Mouse (Mus musculus) heart, postnatal 25 days (tissue): ENCODE data around the gene Slc29a4. TPM values are rescaled to one million over a fixed set of nuclear protein-coding genes. Genes with fewer than 3 reads are reported as not detected.

Experiments used
- DNase-seq: peaks from one replicate; pipeline ENCODE4 v3.0.0; 2022; ENCODE audit warnings: low spot score
- intact Hi-C: fragments of 180-260 bp; cut with DNase I; formaldehyde crosslinking; loops from one replicate; pipeline ENCODE4 v1.15.1; 2025
- total RNA-seq, 2 experiments: library from RNA; stranded (reverse); gene quantifications; 2 replicates each; pipeline ENCODE4 v1.2.3; 2021

The Slc29a4 gene
- total RNA-seq, 2 experiments from 2014 or later = 0.34 to 0.65 TPM

DNA sequence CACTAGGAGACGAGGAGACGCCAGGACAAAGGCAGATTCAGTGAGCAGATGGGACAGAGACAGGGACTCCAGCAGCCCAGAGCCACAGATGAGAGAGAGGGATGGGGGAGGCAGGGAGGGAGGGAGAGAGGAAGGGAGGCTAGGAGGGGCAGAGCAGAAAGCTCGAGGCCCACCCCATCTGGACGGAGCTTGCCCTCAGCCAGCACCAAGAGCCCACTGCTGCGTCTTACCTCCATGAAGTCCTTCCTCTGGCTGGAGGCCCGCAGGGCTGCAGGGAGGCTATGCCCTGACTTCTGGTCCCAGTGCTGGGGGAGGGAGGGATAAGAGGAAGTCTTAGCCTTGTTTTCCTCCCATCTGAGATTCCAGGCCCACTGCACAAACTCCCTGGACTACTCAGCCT, 34.4 kb downstream of the Slc29a4 start:
- DNase-seq = no peak

DNA sequence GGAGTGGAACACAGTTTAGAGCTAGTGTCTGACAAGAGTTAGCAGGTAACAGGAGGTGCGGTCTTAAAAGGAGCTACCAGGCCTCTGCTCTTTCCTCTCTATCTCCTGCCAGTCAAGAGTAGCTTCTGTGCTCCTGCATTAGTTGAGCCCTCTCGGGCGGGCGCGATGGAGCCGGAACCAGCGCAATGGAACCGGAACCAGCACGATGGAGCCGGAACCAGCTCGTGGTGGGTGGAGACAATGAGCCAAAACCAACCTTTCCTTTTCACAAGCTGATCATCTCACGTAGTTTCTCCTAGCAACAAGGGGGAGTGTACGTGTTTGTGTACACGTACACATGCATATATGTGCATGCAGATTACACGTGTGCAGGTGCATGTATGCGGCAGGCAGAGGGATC, 36.0 kb downstream of the Slc29a4 start:
- DNase-seq = no peak
- intact Hi-C loops = no loop called here

More for the DNA sequence above, 34.4 kb downstream of the Slc29a4 start:
- intact Hi-C loops = no loop called here

DNA sequence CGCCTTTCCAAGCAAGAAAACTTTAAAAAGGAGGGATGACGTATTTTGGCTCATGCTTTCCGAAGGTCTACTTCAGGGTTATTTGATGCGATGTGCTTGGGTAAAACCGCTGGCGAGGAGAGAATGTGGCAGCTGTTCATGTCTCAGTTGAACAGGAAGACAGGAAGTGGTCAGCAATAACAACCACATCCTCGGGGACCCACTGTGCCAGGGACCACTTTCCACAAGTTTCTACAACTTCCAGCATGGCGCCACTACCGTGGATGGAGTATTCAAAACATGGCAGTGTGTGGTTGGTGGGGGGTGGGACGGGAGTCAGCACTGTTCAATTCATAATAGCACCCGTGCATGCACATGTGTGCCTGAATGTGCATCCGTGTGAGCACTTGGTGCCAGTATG, 38.0 kb downstream of the Slc29a4 start:
- no peak for DNase-seq
- intact Hi-C loops = no loop called here

DNA sequence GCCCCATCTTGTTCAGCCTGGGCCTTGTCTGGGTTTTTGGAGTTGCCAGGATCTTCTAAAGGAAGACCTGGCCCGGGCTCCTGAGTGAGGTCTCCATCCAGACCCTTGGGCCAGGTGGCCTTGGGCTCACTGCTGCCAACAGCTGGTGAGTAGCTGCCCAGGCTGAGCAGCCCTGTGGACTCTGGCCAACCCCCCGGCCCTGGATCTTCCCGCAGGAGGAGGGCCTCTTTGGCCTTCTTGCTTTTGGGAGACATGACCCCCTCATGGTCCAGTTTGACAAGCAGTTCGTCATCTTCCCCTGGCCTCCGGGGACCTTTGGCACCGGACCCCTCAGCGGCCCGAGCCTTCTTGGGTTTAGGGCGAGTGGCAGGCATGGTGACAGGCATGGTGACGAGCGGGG, 39.6 kb downstream of the Slc29a4 start:
- DNase-seq = no peak
- intact Hi-C loops = no loop called here

DNA sequence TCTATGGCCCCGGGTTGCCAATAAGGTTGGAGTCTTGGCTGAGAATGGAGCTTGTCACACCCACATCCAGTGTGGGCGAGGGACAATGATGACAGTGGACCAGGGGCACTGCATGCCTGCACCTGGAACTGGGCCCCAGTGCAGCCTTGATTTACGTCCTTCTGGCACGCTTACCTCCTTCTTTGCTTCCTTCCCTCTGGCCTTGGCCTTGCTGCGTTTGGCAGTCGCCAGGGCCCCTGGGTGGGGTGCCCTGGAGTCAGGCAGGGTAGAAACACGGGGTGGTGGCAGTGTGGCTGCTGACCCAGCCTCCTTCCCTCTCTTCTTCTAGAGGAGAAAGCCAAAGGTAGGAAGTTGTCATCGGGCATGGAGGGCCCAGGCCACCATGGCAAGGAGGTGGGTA, 47.6 kb downstream of the Slc29a4 start:
- intact Hi-C loops = no loop called here
- no peak for DNase-seq

DNA sequence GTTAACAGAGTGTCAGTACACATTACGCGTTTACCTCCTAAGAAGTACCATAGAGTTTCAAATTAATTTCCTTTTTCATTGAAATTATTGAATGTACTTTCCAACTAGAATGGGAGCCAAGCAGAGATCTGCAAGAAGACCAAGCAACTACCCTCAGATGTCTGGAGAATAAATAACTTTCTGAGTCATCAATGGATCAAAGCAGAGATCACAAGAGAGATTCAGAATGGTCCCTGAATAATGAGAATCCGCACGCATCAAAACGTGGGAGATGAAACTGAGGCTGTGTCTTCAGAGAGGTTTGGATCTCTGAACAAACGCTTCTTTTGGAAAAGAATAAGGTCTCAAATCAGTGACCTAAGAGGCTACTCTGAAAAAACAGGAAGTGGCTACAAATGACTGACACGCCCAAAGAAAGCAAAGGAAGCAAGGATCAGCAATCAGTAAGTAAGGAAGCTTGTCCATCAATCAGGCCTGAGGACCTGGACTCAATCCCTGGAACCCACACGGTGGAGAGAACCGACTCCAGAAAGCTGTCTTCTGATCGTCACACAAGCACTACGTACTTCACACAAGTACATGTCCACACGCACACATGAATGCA, 54.8 kb downstream of the Slc29a4 start:
- intact Hi-C loops = no loop called here
- DNase-seq = no peak

DNA sequence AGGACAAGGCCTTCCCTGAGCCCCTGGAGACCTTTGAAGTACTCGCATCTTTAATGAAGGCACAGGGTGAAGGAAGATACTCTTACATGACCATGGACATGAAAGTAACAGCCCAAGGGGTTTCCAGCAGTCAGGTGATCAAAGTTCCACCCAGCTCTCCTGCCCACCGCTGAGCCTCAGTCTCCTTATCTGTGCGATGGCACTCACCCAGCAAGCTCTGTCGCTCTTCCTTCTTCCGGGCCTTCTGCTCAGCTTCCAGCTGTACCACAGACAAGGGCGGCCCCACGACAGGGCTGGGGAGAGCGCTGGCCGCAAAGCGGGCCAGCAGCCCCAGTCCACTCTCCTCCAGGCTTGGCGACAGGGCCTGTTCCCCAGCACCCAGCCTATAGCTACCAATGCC, 57.9 kb downstream of the Slc29a4 start:
- intact Hi-C loops = no loop called here
- DNase-seq = no peak

DNA sequence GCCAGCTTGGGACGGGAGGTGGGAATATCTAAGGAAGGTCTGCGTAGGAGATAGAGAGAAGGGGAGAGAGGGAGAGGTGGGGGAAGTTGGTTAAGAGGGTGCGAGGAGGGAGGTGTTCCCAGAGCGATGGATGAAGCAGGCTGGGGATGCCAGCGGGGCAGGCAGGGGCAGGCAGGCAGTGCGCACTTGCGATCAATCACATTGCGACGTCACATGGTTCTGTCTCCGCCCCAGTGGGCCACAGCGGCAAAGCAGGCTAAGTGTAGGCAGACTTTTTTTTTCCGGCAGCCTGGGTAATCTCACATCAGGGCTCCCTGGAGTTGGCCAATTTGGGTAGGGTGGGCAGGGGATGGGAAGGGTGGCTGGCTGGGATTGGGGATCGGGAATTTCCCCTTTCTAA, 59.9 kb downstream of the Slc29a4 start:
- DNase-seq = no peak
- intact Hi-C loops = no loop called here

DNA sequence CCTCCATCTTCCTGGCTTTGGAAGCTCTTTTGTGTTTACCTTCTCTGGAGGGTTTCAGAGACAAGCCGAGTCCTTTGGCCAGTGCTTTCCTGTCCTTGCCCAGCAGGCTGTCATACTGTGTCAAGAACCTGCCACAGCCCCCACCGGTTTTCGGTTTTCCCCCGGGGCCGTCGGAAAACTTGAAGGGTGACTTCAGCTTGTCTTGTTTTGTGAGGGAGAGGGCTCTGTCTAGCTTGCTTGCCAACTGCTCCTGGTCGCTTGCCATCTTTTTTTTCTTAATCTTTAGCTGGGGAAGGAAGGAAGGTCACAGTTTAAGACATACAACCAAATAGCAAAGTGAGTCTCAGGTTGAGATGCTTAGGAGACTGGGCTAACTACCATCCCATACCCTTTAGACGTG, 67.5 kb downstream of the Slc29a4 start:
- intact Hi-C loops = no loop called here
- DNase-seq = no peak

DNA sequence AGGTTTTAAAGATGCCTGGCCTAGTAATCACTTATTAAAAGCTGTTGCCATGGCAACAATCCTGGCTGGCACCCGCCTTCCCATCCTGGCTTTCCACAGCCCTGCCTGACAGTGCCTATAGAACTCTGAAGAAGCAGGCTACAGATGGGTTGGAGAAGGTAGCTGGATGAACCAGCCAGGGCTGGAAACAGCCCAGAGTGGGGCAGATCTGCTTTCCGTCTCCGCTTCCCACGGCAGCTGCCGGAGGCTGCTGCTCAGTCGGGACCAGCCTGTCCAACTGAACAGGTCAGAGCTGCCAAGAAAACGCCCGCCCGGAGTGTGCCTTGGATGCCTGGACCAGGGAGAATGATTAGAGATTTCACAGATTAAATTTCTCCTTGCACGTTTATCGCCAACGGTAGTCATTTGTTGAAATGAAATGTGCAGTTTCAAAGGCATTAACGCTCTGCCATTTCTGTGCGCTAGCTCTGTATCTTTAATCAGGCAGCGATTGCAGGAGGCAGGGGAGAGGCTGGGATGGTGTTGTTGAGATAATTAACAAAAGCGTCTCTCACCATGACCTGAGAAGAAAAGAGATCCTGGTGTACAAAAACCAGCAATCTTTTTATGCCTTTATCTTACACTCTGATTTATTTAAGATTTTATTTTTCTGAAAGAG, 69.1 kb downstream of the Slc29a4 start:
- DNase-seq = no peak
- intact Hi-C loops = no loop called here

DNA sequence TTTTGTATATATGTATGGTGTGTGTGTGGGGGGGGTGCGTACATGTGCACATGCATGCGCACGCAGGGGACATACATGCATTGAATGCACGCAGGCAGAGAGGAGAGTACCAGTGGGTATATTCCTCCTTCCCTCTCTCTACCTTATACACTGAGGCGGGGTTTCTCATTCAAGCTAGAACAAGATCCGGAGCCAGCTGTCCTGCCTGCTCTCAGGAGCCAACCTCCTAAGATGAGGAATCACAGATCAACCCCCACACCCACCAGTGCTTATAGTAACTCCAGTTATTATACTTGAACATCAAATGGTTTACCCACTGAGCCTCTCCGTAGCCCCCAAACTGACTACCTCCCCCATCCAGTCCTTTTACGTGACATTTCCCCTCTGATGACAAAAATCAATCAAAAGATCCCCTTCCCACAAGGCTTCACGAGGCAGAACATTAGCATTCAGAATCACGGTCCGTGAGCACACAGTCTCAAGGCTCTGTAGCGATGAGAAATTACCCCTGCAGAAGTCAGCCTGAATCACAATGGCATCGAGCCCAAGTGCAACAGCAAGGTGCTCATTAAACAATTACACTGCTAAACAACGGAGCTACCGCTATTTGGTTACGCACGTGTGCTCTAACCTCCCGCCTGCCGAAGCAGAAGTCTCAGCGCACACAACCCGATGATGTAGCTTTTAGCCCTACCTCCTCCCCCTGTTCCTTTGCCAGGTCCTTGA, 69.9 kb downstream of the Slc29a4 start:
- intact Hi-C loops = no loop called here
- DNase-seq = no peak

DNA sequence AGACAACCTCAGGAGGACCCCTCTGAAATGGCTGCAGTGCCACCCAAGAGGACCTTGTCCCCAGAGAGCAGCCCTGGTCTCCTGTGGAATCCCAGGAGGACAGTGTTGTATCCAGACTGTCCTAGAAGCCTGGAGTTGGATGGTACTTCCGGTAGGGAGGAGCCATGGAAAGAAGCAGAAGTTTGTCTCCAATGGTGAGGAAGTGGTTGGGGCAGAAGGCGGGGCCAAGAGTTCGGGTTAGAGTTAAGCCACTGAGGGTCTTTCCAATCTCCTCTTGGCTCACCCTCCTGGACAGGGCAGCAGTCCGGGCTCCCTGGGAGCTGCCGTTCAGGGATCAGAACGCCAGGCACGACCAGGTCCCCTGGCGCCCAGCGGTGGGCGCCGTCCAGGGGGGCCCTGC, 72.0 kb downstream of the Slc29a4 start:
- no peak for DNase-seq
- intact Hi-C loops = no loop called here

DNA sequence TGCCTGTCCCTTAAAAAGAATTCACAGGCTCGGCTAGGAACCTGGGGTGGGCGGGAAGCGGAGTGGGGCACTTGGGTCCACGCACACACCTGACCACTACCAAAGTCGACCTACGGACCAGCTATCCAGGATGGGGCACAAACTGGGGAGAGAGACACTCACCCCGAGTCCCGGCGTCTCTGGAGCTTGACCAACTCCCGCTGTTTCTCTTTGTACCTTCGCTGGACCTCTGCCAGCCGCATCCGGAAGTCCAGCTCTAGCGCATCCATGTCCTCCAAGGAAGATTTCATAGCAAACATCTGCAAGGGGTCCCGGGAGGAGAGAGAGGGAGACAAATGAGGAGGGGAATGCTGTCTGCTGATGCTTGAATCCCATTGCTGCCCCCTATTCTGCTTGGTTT, 72.6 kb downstream of the Slc29a4 start:
- intact Hi-C loops = loop anchor here (5.0 kb wide), 3 partner anchors 47 to 302 kb away; no protein-coding TSS in a partner anchor
- DNase-seq = no peak

DNA sequence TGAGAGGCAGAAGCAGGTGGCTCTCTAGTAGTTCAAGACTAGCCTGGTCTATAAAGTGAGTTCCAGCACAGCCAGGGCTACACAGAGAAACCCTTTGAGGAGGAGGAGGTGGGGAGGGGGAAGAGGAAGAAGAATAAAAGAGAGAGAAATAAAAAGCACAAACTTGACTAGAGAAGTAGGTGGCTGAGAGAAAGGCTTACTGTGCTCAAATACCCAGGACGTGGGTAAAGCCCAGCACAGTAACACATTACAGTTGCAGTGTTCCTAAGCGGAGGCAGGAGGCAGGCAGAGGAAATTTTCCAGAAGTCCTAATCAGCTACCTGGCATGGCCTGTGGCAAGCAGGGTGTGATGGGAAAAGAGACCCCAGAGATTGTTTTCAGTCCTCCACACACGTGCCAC, 74.4 kb downstream of the Slc29a4 start:
- no peak for DNase-seq
- intact Hi-C loops = loop anchor here (5.0 kb wide), 3 partner anchors 46 to 301 kb away; no protein-coding TSS in a partner anchor

DNA sequence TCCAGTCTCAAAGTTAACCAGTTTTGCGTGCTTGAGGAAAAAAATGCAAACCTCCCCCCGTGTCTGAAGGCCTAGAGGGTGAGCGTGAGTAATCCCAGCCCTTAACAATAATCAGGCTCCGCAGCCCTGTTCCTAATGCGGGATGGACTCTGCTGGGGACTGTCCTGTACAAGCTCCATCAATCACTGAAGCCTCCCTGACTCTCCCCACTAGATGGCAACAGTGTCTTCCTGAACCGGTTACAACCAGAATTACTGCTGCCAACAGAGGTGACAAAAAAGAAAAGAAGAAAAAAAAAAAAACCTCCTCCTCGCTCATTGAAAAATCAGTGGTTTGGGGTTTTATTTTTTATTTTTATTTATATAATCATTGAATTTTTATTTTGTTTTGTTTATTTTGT, 75.6 kb downstream of the Slc29a4 start:
- intact Hi-C loops = loop anchor here (1.0 to 5.0 kb wide), 4 partner anchors 44 to 299 kb away; no protein-coding TSS in a partner anchor
- DNase-seq = peak; percentile 39

DNA sequence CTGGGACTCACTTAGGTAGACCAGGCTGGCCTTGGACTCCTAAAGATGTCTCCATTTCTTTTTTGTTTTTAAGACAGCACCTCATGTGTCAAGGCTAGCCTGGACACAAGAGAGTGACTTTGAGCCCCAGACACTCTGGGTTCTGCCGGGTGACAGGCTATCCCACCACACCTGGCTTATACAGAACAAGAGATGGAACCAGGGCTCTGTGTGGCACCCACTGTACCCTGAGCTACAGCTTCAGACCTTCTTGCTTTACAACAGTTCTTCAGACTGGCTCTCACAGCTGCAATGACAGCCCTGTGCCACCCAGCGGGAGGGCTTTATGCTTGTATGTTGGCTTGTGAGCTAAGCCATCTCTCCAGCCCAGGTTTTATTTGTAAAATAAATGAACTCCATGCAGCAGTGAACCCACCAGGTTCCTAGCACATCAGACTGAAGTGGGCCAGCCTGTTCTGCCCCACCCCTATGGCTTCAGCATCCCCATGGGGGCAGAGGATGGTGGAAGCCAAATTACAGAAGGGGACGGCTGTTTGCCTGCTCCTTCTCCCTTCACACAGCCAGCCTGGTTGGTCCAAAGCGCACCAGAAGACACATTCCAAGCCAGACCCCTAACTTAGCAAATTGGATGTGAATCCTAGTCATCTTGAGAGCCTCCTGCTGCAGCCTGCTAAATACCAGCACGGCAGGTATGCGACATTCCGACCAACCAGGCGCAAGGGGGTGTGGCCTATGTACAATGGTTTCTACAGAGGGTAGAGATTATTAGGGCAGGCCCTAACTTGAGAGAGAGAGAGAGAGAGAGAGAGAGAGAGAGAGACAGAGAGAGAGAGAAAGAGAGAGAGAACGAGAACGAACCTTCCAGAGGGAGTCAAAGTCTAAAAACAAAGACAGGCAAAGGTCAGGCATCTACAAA, 76.3 kb downstream of the Slc29a4 start:
- intact Hi-C loops = loop anchor here (1.0 to 5.0 kb wide), 4 partner anchors 44 to 299 kb away; no protein-coding TSS in a partner anchor

DNA sequence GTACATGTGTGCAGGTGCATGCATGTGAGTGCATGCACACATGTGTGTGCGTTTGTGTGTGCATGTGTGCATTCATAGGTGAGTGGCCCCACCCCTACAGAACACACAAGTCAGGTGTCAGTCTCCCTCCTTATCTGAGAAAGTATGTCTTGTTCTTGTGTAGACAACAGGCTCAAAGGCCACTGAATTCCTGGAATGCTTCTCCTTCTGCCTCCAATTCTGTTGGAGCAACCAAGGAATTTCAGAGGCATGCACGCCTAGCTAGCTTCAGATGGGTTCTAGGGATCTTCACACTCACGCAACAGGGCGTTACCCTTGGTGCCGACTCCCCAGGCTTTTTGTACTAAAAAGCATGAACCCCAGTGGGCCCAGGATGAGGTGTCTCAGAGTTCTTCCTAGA, 77.3 kb downstream of the Slc29a4 start:
- DNase-seq = no peak
- intact Hi-C loops = loop anchor here (5.0 kb wide), 3 partner anchors 43 to 298 kb away; no protein-coding TSS in a partner anchor

More for the DNA sequence above, 76.3 kb downstream of the Slc29a4 start:
- DNase-seq = no peak

DNA sequence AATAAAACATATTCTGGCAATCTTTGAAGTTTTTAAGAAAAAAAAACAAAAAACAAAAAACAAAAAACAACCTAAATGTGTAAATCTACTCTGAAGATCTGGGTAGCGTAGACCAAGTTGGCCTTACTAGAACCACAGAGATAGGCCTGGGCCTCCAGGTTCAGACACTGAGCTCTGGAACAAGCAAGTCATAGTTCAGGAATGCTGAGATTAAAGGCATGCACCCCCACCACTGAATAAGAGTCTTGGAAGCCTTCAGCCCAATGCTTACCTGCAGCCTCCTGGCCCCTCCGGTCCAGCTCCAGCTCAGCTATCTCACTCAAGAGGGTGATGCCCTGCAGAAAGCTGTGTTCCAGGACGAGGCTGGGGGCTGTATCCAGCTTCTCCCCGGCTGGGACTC, 78.7 kb downstream of the Slc29a4 start:
- no peak for DNase-seq
- intact Hi-C loops = loop anchor here (1.0 kb wide), 1 partner anchor 106 kb away; no protein-coding TSS in a partner anchor

DNA sequence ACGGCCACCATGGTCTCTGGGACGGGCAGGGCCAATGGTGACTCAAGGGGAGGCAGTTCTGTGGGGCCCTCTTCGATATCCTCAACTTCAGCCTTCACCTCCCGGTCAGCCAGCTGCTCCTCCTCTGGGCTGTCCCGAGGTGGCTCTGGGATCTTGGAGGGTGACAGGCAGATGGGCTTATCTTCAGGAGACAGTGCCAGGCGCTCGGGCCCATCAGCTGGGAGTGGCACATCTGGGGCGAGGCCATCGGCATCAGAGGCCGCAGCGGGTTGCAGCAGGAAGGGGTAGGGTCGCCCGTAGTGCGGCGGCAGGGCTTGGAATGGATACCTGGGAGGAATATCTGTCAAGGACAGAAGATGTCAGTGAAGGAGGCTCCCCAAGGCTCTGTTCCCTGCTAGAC, 79.7 kb downstream of the Slc29a4 start:
- intact Hi-C loops = loop anchor here (1.0 kb wide), 1 partner anchor 105 kb away; no protein-coding TSS in a partner anchor
- DNase-seq = no peak
